Mouse (Mus musculus) spleen, adult 12 weeks (tissue): Measurements from ENCODE around the gene Nosip.
"Not testable (repeated sequence)": the region's sequence is repeated elsewhere in the genome, so short reads cannot be mapped to it uniquely, and the experiment has no call there.

Experiments used
- DNase-seq: peaks from one replicate; pipeline ENCODE4 v3.0.0; 2022; ENCODE audit warnings: low spot score

The Nosip gene

GRCm38 (mm10) chr7:45113476-45113875 lies 51.2 kb downstream of the Nosip start:
- DNase-seq = no peak

GRCm38 (mm10) chr7:45117566-45117965 lies 55.3 kb downstream of the Nosip start:
- DNase-seq = no peak

DNA sequence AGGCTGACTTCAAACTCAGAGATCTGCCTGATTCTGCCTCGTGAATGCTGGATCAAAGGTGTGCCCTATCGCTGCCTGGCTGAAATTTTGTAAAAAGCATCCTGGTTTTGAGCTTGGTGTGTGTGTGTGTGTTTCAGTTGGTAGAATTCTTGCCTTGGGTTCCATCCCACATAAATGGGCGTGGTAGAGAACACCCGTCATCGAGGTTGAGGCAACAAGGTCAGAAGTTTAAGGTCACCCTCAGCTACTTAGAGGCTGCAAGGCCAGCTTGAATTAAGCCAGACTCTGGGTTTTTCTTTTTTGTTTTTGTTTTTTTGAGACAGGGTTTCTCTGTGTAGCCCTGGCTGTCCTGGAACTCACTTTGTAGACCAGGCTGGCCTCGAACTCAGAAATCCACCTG lies 56.1 kb downstream of the Nosip start:
- DNase-seq = no peak

DNA sequence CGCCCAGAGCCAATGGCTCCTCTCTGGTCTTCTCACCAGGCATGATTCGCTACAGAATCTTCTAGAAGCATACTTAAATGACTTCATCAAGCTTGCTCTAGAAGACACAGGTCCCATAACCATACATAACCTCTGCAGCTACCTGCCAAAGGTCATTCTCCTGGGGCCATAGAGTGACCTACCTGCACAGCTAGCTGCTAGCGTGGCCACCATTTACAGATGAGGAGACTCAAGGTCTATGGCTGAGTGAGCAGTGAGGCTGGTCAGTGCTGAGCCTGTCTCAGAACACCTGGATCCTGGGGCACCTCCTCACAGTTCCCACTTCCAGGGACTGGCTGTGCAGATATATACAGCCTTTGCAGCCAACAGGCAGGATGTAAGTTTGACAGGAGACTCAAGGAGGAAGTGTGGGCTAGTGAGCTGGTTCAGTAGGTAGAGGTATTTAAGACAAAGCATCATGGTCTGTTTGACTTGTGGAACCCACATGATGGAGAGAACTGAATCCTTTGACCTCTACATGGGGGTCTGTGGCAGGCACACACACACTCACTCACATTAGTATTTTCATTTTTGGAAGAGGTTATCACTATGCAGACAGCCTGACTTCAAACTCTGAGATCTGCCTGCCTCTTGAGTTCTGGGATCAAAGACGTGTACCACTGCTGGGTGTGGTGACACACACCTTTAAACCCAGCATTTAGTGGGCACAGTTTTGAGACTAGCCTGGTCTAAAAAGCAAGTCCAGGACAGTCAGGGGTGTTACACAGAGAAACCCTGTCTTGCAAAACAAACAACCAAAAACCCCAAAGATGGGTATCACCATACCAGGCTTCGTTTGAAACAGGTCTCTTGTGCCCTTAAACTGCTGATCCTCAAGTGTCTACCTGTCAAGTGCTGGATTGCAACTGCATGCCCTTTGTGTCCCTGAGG lies 57.8 kb downstream of the Nosip start:
- DNase-seq = no peak

- peak; percentile 64 for DNase-seq
These were observed 59.2 kb downstream of the Nosip start for GRCm38 (mm10) chr7:45121404-45121803.

GRCm38 (mm10) chr7:45121966-45122365 lies 59.7 kb downstream of the Nosip start:
- DNase-seq = no peak

- no peak for DNase-seq
These were observed 60.4 kb downstream of the Nosip start for GRCm38 (mm10) chr7:45122561-45123185.

DNA sequence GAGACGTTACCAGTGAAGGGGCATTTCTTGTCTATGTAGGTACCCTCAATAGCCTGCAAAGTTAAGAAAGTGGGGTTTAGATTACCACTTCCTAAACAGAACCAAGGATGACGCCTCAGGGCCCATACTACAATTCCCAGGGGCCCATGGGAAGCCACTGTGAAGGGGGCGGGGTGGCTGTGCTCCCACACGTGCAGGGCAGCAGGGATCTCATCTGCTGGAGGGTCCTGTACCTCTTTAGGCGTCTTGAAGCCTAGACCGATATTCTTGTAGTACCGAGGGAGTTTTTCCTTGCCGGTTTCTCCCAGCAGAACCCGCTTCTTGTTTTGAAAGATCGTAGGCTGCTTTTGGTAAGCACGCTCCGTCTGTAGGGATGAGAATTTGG lies 60.9 kb downstream of the Nosip start:
- DNase-seq = no peak

DNA sequence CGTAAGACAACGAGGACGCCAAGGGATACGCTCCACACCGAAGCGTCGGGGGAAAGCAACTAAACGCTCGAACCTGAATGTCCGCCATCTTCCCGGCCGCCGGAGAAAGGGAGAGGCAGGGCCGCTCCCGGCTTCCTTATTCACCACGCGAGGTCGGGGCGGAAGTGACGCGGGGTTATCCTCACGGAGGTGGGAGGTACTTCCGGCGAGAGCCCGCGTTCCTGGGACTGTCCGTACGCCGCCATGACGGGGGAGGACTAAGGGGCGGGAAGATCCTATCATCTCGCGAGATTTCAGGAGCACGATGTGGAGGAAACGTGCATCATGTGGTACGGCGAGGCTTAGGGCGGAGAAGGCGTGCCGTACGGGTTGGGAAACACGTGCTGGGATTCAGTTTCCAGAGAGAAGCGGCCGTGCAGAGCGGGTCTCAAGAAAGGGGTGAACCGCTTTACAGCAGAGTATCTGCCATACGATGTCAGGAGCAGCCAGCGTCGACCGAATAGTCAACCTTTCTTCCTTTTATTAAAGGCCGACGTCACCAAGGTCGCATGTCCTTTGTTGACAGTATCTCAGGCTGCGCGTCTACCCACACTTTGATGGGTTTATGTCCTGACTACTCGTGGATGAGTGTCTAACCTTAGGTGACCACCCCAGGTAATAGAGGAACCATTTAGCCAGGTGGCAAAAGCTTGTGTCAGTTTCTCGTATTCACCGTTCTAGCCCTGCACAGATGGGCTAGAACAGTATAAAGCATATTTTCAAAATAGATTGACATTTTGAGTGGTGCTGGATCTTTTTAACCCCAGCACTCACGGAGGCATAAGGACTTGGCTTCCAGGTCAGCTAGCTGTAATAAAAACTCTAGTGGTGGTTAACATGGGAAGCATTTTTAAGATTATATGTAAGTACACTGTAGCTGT lies 62.3 kb downstream of the Nosip start, which contains the start of gene Rps11:
Gene Rps11, minus strand, starts transcription at position 216 of the 920 bp plus-strand sequence.
- DNase-seq = peak; percentile 97

- no peak for DNase-seq
These were observed 62.9 kb downstream of the Nosip start for GRCm38 (mm10) chr7:45125144-45125600.

GRCm38 (mm10) chr7:45125649-45126048 lies 63.4 kb downstream of the Nosip start:
- DNase-seq = not testable (repeated sequence)

DNA sequence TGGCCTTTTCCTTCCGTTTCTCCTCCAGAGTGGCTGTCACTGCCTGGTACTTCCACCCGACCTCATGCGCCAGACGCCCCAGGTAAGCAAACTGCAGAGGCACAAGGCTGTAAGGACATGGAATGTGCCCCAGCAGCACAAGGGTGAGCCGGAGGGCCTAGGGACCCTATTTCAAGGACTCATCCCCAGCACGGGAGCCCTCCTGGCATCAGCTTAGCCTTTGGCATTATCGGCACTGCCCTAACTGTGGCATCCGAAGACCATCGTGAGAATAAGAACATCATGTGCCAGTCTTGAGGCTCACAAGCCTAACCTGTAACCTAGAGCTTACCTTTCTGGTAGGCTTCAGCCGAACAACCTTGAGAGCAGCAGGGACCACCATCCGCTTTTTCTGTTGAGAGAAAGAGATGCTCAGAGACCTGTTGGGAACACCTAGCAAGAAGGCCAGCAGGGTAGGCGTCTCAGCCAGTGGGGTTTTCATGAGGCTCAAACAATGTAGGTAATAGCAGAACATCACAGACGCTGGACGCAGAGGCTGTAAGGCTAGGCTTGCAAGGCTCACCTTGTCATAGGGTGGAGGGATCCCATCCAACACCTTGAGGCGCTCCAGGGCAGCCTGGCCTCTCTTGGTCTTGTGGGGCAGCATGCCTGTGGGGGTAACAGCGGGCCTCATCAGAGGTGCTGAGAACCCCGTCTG lies 64.1 kb downstream of the Nosip start:
- no peak for DNase-seq

DNA sequence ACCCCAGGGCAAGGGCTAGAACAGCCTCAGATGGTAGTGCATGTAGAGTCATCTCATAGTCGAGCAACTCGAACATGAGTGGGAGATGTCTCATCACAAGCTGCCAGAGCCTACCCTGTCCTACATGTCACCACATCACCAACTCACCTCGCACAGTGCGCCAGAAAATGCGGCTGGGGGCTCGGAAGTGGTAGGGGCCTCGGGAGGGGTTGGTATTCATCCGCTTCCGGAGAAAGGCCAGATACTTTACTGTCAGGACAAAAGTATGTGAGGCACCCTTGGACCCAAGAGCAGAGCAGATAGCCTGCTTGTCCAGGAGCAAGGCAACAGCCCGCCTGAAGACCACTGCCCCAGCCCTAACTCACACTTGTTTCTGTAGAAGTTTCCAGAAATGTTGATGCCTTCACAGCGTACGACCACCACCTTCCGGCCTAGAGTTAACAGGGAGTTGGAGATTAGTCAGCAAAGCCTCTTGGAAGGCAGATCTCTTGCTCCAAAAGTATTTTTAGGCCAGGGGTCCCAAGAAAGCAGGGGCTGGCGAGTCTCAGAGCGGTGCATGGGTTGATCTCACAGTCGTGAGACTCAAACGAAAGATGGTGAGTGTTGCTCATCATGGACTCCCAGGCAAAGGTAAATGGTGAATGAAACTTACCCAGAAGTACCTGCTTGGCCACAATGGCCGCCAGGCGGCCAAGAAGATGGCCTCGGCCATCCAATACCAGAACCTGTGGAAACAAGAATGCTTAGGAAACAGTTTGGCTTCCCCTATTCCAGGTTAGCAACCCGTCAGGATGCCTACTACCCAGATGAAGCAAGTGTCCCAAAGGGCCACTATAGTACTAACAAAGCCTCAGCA lies 64.8 kb downstream of the Nosip start:
- DNase-seq = no peak
